Mouse (Mus musculus): ENCODE data around the gene Dohh. TPM values are rescaled to one million over a fixed set of nuclear protein-coding genes. Genes with fewer than 3 reads are reported as not detected.

The Dohh gene
- total and polyA plus RNA-seq, 2 experiments from 2014 or later = 114 to 146 TPM

GRCm38 (mm10) chr10:81395865-81396264, 11.6 kb downstream of the Dohh start:
- Histone ChIP-seq H3K27ac (0 out of 2 replicates have a peak overlapping the region, but pooled peaks have one; percentile 1), H3K27me3 (ENCODE audit: insufficient read depth, low read length) (no peaks in the 10 kb centered on the region), H3K9me3 (ENCODE audit: low read length) (no peaks in the 10 kb centered on the region), H3K4me3 (ENCODE audit: low read length) (no peak overlapping the region), H3K9ac (replicated peaks; ENCODE audit: low read length) (no peak overlapping the region), H3K4me2 (ENCODE audit: low read depth, low read length) (no peak overlapping the region), H3K36me3 (ENCODE audit: insufficient read depth, low read length) (peaks cover 12% of the 10 kb centered on the region; the same call in 1 of the 2 replicates), H3K4me1 (ENCODE audit: insufficient read depth, low read length) (peaks cover 7% of the 10 kb centered on the region; the same call in 1 of the 2 replicates)
- no peak for DNase-seq (ENCODE audit: low spot score)
- ATAC-seq = no peak
- no peak for TF ChIP-seq CTCF (IDR thresholded peaks at IDR 0.05; ENCODE audit: low read depth)
- WGBS = 59% methylated on average over 4 of the region's 4 CpGs

DNA sequence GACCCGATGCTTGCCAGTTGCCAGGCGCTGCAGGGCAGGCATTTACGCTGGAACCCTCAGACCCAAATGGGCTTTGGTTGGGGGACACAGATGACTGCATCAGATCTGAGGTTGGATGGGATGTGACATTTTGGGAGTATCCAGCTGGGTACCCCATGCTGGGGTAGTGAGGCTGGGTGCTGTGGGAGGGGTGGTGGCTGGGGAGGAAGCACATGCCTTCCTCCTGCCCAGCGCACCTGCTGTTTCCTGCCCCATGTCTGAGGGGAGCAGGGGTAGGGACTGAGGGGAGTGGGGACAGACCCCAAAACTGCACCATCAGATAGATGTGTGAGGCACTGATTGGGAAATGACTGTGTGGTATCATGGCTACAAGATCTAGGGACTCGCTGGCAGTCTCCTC, 12.5 kb downstream of the Dohh start:
- Histone ChIP-seq H3K27me3 (ENCODE audit: insufficient read depth, low read length) (no peaks in the 10 kb centered on the region), H3K4me2 (ENCODE audit: low read depth, low read length) (no peak overlapping the region), H3K4me3 (ENCODE audit: low read length) (no peak overlapping the region), H3K27ac (no peak overlapping the region), H3K9ac (replicated peaks; ENCODE audit: low read length) (no peak overlapping the region), H3K4me1 (ENCODE audit: insufficient read depth, low read length) (peaks cover 13% of the 10 kb centered on the region; the same call in 1 of the 2 replicates), H3K36me3 (ENCODE audit: insufficient read depth, low read length) (peaks cover 12% of the 10 kb centered on the region; the same call in 1 of the 2 replicates), H3K9me3 (ENCODE audit: low read length) (no peaks in the 10 kb centered on the region)
- ATAC-seq (no peak), DNase-seq (ENCODE audit: low spot score) (no peak)
- TF ChIP-seq CTCF (IDR thresholded peaks at IDR 0.05; ENCODE audit: low read depth) = no peak
- WGBS = 43% methylated on average over 5 of the region's 5 CpGs

- H3K4me3 ChIP-seq (ENCODE audit: low read length) = no peak overlapping the region
- peaks cover 17% of the 10 kb centered on the region; the same call in 1 of the 2 replicates for H3K4me1 ChIP-seq (ENCODE audit: insufficient read depth, low read length)
- no peaks in the 10 kb centered on the region for H3K9me3 ChIP-seq (ENCODE audit: low read length)
- no peak overlapping the region for H3K9ac ChIP-seq (replicated peaks; ENCODE audit: low read length)
- H3K4me2 ChIP-seq (ENCODE audit: low read depth, low read length) = no peak overlapping the region
- WGBS = 57% methylated on average over 5 of the region's 5 CpGs
- no peak overlapping the region for H3K27ac ChIP-seq
- TF ChIP-seq CTCF (IDR thresholded peaks at IDR 0.05; ENCODE audit: low read depth) = 0 out of 2 replicates have a peak, but pooled peaks have one; percentile 11
- peaks cover 18% of the 10 kb centered on the region; the same call in 1 of the 2 replicates for H3K36me3 ChIP-seq (ENCODE audit: insufficient read depth, low read length)
- no peak for DNase-seq (ENCODE audit: low spot score)
- ATAC-seq = no peak
- no peaks in the 10 kb centered on the region for H3K27me3 ChIP-seq (ENCODE audit: insufficient read depth, low read length)
Observed at GRCm38 (mm10) chr10:81399296-81399695, 15.1 kb downstream of the Dohh start.

DNA sequence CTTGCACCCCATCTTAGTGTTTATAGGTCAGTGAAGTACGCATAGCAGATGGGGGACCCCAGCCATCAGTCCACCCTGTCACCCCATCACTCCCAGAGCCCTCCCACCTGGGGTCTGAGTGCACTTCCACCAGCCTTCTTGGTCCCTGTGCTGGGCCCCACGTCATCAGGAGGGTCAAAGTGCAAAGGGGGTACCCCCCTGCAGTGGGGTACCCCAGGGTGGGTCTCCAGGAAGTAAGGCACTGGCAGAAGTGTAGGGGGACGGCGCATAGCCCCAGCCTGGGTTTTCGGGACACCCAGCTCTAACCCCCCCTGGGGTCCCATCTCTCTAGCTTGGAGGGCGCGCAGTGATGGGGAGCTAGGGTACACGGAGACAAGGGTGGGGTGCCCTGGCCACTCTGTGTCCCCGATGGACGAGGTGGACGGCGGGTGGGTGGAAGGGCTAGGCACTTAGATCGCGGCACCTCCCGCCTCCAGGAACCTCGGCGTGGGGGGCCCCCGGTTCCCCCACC, 15.6 kb downstream of the Dohh start:
- peak overlapping the region; percentile 74; the same call in 1 of the 2 replicates for H3K27ac ChIP-seq
- no peaks in the 10 kb centered on the region for H3K27me3 ChIP-seq (ENCODE audit: insufficient read depth, low read length)
- no peak for TF ChIP-seq CTCF (IDR thresholded peaks at IDR 0.05; ENCODE audit: low read depth)
- no peak for ATAC-seq
- H3K36me3 ChIP-seq (ENCODE audit: insufficient read depth, low read length) = peaks cover 24% of the 10 kb centered on the region; the same call in 1 of the 2 replicates
- H3K4me3 ChIP-seq (ENCODE audit: low read length) = no peak overlapping the region
- WGBS = 67% methylated on average over 17 of the region's 18 CpGs
- peaks cover 17% of the 10 kb centered on the region; the same call in 1 of the 2 replicates for H3K4me1 ChIP-seq (ENCODE audit: insufficient read depth, low read length)
- no peak for DNase-seq (ENCODE audit: low spot score)
- no peak overlapping the region; the same call in 1 of the 2 replicates for H3K4me2 ChIP-seq (ENCODE audit: low read depth, low read length)
- H3K9ac ChIP-seq (replicated peaks; ENCODE audit: low read length) = no peak overlapping the region
- H3K9me3 ChIP-seq (ENCODE audit: low read length) = no peaks in the 10 kb centered on the region

- 0 out of 2 replicates have a peak, but pooled peaks have one; percentile 3 for ATAC-seq
- H3K9me3 ChIP-seq (ENCODE audit: low read length) = no peaks in the 10 kb centered on the region
- peak overlapping the region; percentile 74; the same call in 1 of the 2 replicates for H3K27ac ChIP-seq
- no peaks in the 10 kb centered on the region for H3K27me3 ChIP-seq (ENCODE audit: insufficient read depth, low read length)
- H3K36me3 ChIP-seq (ENCODE audit: insufficient read depth, low read length) = peaks cover 27% of the 10 kb centered on the region; the same call in 1 of the 2 replicates
- DNase-seq (ENCODE audit: low spot score) = peak; percentile 67
- peaks cover 17% of the 10 kb centered on the region; the same call in 1 of the 2 replicates for H3K4me1 ChIP-seq (ENCODE audit: insufficient read depth, low read length)
- 38% methylated on average over 21 of the region's 22 CpGs for WGBS
- H3K4me2 ChIP-seq (ENCODE audit: low read depth, low read length) = no peak overlapping the region; the same call in 1 of the 2 replicates
- no peak overlapping the region for H3K4me3 ChIP-seq (ENCODE audit: low read length)
- no peak for TF ChIP-seq CTCF (IDR thresholded peaks at IDR 0.05; ENCODE audit: low read depth)
- H3K9ac ChIP-seq (replicated peaks; ENCODE audit: low read length) = no peak overlapping the region
Observed at GRCm38 (mm10) chr10:81400371-81401204, 16.4 kb downstream of the Dohh start.

GRCm38 (mm10) chr10:81401205-81401520, 16.9 kb downstream of the Dohh start:
- peaks cover 29% of the 10 kb centered on the region; the same call in 1 of the 2 replicates for H3K36me3 ChIP-seq (ENCODE audit: insufficient read depth, low read length)
- TF ChIP-seq CTCF (IDR thresholded peaks at IDR 0.05; ENCODE audit: low read depth) = no peak; the same call in 1 of the 2 replicates
- ATAC-seq = peak; percentile 8
- H3K4me3 ChIP-seq (ENCODE audit: low read length) = no peak overlapping the region
- no peaks in the 10 kb centered on the region for H3K9me3 ChIP-seq (ENCODE audit: low read length)
- peaks cover 17% of the 10 kb centered on the region; the same call in 1 of the 2 replicates for H3K4me1 ChIP-seq (ENCODE audit: insufficient read depth, low read length)
- H3K27ac ChIP-seq = peak overlapping the region; percentile 74
- WGBS = 26% methylated on average over 10 of the region's 10 CpGs
- H3K9ac ChIP-seq (replicated peaks; ENCODE audit: low read length) = no peak overlapping the region
- DNase-seq (ENCODE audit: low spot score) = peak; percentile 46
- no peak overlapping the region for H3K4me2 ChIP-seq (ENCODE audit: low read depth, low read length)
- H3K27me3 ChIP-seq (ENCODE audit: insufficient read depth, low read length) = no peaks in the 10 kb centered on the region

All from hindbrain, postnatal 0 days (tissue).